Mouse (Mus musculus): ENCODE results near the gene Itga3. TPM values are rescaled to one million over a fixed set of nuclear protein-coding genes. Genes with fewer than 3 reads are reported as not detected.

Itga3 gene
- polyA plus RNA-seq, 1 experiment, result 86.4 TPM

GRCm38 (mm10) chr11:95088857-95089779, 12.5 kb upstream of the Itga3 start:
- H3K27ac ChIP-seq (ENCODE audit: insufficient read depth, low read length), result no peak overlapping the region
- no peaks in the 10 kb centered on the region for H3K9me3 ChIP-seq (replicated peaks; ENCODE audit: control insufficient read depth, insufficient read depth, low read length, poor library complexity, severe bottlenecking)
- peaks cover 19% of the 10 kb centered on the region for H3K4me1 ChIP-seq (ENCODE audit: control insufficient read depth, insufficient read depth, low read length)
- no peak overlapping the region for H3K9ac ChIP-seq (ENCODE audit: low read depth, poor library complexity, severe bottlenecking)
- no peaks in the 10 kb centered on the region for H3K27me3 ChIP-seq (ENCODE audit: control insufficient read depth, insufficient read depth, low read length, poor library complexity, severe bottlenecking)
- H3K4me3 ChIP-seq (ENCODE audit: low read depth, low read length), result no peak overlapping the region
- H3K36me3 ChIP-seq (ENCODE audit: control insufficient read depth, insufficient read depth, low read length, poor library complexity, severe bottlenecking), result no peaks in the 10 kb centered on the region
- TF ChIP-seq POLR2A (IDR thresholded peaks at IDR 0.05; ENCODE audit: insufficient read depth, low read length) (no peak), EP300 (IDR thresholded peaks at IDR 0.05; ENCODE audit: insufficient read depth, low read depth, low read length) (no peak), CTCF (IDR thresholded peaks at IDR 0.05; ENCODE audit: low read depth, low read length) (no peak)

GRCm38 (mm10) chr11:95088286-95088685, 11.7 kb upstream of the Itga3 start:
- Histone ChIP-seq H3K9me3 (replicated peaks; ENCODE audit: control insufficient read depth, insufficient read depth, low read length, poor library complexity, severe bottlenecking) (no peaks in the 10 kb centered on the region), H3K27ac (ENCODE audit: insufficient read depth, low read length) (no peak overlapping the region), H3K9ac (ENCODE audit: low read depth, poor library complexity, severe bottlenecking) (no peak overlapping the region), H3K4me3 (ENCODE audit: low read depth, low read length) (no peak overlapping the region), H3K36me3 (ENCODE audit: control insufficient read depth, insufficient read depth, low read length, poor library complexity, severe bottlenecking) (no peaks in the 10 kb centered on the region), H3K27me3 (ENCODE audit: control insufficient read depth, insufficient read depth, low read length, poor library complexity, severe bottlenecking) (no peaks in the 10 kb centered on the region), H3K4me1 (ENCODE audit: control insufficient read depth, insufficient read depth, low read length) (peaks cover 19% of the 10 kb centered on the region)
- no peak for TF ChIP-seq EP300 (IDR thresholded peaks at IDR 0.05; ENCODE audit: insufficient read depth, low read depth, low read length)
- TF ChIP-seq POLR2A (IDR thresholded peaks at IDR 0.05; ENCODE audit: insufficient read depth, low read length), result no peak
- no peak for TF ChIP-seq CTCF (IDR thresholded peaks at IDR 0.05; ENCODE audit: low read depth, low read length)

GRCm38 (mm10) chr11:95087301-95088228, 11.0 kb upstream of the Itga3 start:
- Histone ChIP-seq H3K9ac (ENCODE audit: low read depth, poor library complexity, severe bottlenecking) (no peak overlapping the region), H3K4me3 (ENCODE audit: low read depth, low read length) (no peak overlapping the region), H3K36me3 (ENCODE audit: control insufficient read depth, insufficient read depth, low read length, poor library complexity, severe bottlenecking) (no peaks in the 10 kb centered on the region), H3K9me3 (replicated peaks; ENCODE audit: control insufficient read depth, insufficient read depth, low read length, poor library complexity, severe bottlenecking) (no peaks in the 10 kb centered on the region), H3K27me3 (ENCODE audit: control insufficient read depth, insufficient read depth, low read length, poor library complexity, severe bottlenecking) (no peaks in the 10 kb centered on the region), H3K27ac (ENCODE audit: insufficient read depth, low read length) (no peak overlapping the region; the same call in 1 of the 2 replicates), H3K4me1 (ENCODE audit: control insufficient read depth, insufficient read depth, low read length) (peaks cover 19% of the 10 kb centered on the region)
- 0 out of 2 replicates have a peak, but pooled peaks have one; percentile 22 for TF ChIP-seq EP300 (IDR thresholded peaks at IDR 0.05; ENCODE audit: insufficient read depth, low read depth, low read length)
- no peak for TF ChIP-seq POLR2A (IDR thresholded peaks at IDR 0.05; ENCODE audit: insufficient read depth, low read length)
- no peak for TF ChIP-seq CTCF (IDR thresholded peaks at IDR 0.05; ENCODE audit: low read depth, low read length)

- Histone ChIP-seq H3K9me3 (replicated peaks; ENCODE audit: control insufficient read depth, insufficient read depth, low read length, poor library complexity, severe bottlenecking) (no peaks in the 10 kb centered on the region), H3K9ac (ENCODE audit: low read depth, poor library complexity, severe bottlenecking) (no peak overlapping the region), H3K4me3 (ENCODE audit: low read depth, low read length) (no peak overlapping the region), H3K36me3 (ENCODE audit: control insufficient read depth, insufficient read depth, low read length, poor library complexity, severe bottlenecking) (no peaks in the 10 kb centered on the region), H3K27me3 (ENCODE audit: control insufficient read depth, insufficient read depth, low read length, poor library complexity, severe bottlenecking) (no peaks in the 10 kb centered on the region), H3K4me1 (ENCODE audit: control insufficient read depth, insufficient read depth, low read length) (peaks cover 19% of the 10 kb centered on the region), H3K27ac (ENCODE audit: insufficient read depth, low read length) (no peak overlapping the region)
- no peak for TF ChIP-seq CTCF (IDR thresholded peaks at IDR 0.05; ENCODE audit: low read depth, low read length)
- no peak for TF ChIP-seq EP300 (IDR thresholded peaks at IDR 0.05; ENCODE audit: insufficient read depth, low read depth, low read length)
- no peak for TF ChIP-seq POLR2A (IDR thresholded peaks at IDR 0.05; ENCODE audit: insufficient read depth, low read length)
These were observed 9.6 kb upstream of the Itga3 start for GRCm38 (mm10) chr11:95086229-95086628.

- no peak overlapping the region for H3K27ac ChIP-seq (ENCODE audit: insufficient read depth, low read length)
These were observed 9.1 kb upstream of the Itga3 start for GRCm38 (mm10) chr11:95085710-95086109.

More at GRCm38 (mm10) chr11:95085710-95086109, 9.1 kb upstream of the Itga3 start:
- Histone ChIP-seq H3K4me1 (ENCODE audit: control insufficient read depth, insufficient read depth, low read length) (peaks cover 19% of the 10 kb centered on the region), H3K9me3 (replicated peaks; ENCODE audit: control insufficient read depth, insufficient read depth, low read length, poor library complexity, severe bottlenecking) (no peaks in the 10 kb centered on the region), H3K9ac (ENCODE audit: low read depth, poor library complexity, severe bottlenecking) (no peak overlapping the region), H3K36me3 (ENCODE audit: control insufficient read depth, insufficient read depth, low read length, poor library complexity, severe bottlenecking) (no peaks in the 10 kb centered on the region), H3K4me3 (ENCODE audit: low read depth, low read length) (no peak overlapping the region), H3K27me3 (ENCODE audit: control insufficient read depth, insufficient read depth, low read length, poor library complexity, severe bottlenecking) (no peaks in the 10 kb centered on the region)
- no peak for TF ChIP-seq CTCF (IDR thresholded peaks at IDR 0.05; ENCODE audit: low read depth, low read length)
- TF ChIP-seq POLR2A (IDR thresholded peaks at IDR 0.05; ENCODE audit: insufficient read depth, low read length), result no peak
- TF ChIP-seq EP300 (IDR thresholded peaks at IDR 0.05; ENCODE audit: insufficient read depth, low read depth, low read length), result no peak
